Mouse (Mus musculus) lung, postnatal 14 days (tissue): Measurements from ENCODE around the gene Tnfaip8l1.

ENCODE experiments used
- DNase-seq: peaks from one replicate; pipeline ENCODE4 v3.0.0; 2021

Gene Tnfaip8l1

DNA sequence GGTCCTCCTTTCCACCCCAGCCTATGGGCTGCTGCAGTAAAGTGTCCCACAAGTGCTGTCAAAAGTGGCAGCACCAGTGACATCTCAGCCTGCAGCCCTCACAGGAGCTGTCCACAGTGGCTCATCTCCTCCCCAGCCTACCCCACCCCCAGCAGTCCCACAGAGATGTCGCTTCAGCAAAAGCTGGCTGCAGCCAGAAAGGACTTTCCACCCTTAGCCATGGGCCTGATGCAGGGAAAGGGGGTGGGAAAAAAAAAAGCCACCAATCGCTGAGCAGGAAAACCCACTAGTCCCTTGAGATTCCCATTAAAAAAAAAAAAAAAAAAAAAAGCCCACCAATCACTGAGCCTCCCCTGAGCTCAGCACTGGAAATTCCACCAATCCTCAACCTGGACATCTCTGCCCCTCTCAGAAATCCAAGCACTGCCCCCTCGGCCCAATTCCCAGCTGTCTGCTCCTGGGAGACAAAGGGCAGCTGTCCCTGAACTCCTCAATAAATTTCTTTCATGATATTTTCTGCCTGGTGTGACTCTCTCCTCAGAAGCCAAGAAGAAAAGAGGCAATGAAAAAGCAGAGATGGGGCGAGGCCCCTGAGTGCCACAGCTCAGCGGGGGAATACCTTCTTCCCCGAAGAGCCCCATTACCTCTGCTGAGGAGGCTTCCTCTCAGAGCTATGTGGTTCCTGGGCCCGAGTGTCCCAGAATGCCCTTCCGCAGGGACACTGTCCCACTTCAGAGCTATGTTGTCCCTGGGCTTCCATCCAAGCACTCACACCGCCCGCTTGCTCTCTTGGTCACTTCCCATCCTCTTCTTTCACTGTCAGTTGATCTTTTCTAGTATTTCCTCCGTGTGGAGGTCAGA is 23.2 kb downstream of the Tnfaip8l1 start:
- peak; percentile 64 for DNase-seq

- no peak for DNase-seq
These were observed 29.0 kb downstream of the Tnfaip8l1 start for GRCm38 (mm10) chr17:56191266-56191665.

GRCm38 (mm10) chr17:56194357-56194756 is 32.1 kb downstream of the Tnfaip8l1 start:
- no peak for DNase-seq

GRCm38 (mm10) chr17:56194765-56195164 is 32.5 kb downstream of the Tnfaip8l1 start:
- DNase-seq = no peak

- DNase-seq = no peak
These were observed 34.6 kb downstream of the Tnfaip8l1 start for GRCm38 (mm10) chr17:56196860-56197259.

DNA sequence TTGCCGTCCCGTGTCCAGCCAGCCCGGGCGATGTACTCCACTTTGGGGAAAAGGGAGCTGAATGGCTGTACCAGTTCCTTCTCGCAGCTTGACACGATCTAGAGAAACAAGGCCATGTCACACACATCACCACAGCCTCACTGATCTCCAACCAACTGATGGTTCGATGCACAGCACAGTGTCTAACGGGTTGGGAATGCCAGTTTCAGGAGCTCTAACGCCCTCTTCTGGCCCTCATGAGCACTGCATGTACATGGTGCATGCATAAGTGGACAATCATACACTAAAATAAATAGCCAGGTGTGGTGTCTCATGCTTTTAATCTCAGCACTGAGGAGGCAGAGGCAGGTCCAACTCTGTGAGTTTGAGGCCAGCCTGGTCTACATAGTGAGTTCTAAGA is 38.3 kb downstream of the Tnfaip8l1 start:
- DNase-seq = no peak

GRCm38 (mm10) chr17:56201642-56202041 is 39.4 kb downstream of the Tnfaip8l1 start:
- DNase-seq = no peak

GRCm38 (mm10) chr17:56202476-56202875 is 40.2 kb downstream of the Tnfaip8l1 start:
- no peak for DNase-seq

GRCm38 (mm10) chr17:56203729-56204128 is 41.5 kb downstream of the Tnfaip8l1 start:
- no peak for DNase-seq

- DNase-seq = peak; percentile 72
These were observed 44.1 kb downstream of the Tnfaip8l1 start for GRCm38 (mm10) chr17:56206276-56206884.

- DNase-seq = no peak
These were observed 44.9 kb downstream of the Tnfaip8l1 start for GRCm38 (mm10) chr17:56206986-56207674.

- no peak for DNase-seq
These were observed 45.8 kb downstream of the Tnfaip8l1 start for GRCm38 (mm10) chr17:56207963-56208530.

- peak; percentile 67 for DNase-seq
These were observed 46.5 kb downstream of the Tnfaip8l1 start for GRCm38 (mm10) chr17:56208821-56209220.

DNA sequence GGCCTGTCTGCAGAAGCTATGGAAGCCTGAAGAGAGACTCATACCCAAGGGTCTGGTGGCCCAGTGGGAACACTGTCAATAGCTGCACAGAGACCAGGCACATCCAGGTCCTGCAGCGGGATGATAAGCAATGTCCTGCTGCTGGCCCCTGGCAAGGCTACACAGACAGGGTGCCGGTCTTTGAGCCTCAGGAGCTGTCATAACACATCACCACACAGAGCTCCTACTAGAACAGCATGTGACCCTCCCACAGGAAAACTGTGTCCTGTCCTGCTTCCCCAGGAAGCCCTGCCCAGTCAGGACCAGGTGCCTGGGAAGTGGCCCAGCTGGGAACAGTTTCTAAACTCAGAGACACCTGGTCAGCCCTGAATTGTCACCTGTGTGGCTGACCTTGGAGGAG is 48.8 kb downstream of the Tnfaip8l1 start:
- DNase-seq = no peak

- no peak for DNase-seq
These were observed 50.4 kb downstream of the Tnfaip8l1 start for GRCm38 (mm10) chr17:56212676-56213075.

DNA sequence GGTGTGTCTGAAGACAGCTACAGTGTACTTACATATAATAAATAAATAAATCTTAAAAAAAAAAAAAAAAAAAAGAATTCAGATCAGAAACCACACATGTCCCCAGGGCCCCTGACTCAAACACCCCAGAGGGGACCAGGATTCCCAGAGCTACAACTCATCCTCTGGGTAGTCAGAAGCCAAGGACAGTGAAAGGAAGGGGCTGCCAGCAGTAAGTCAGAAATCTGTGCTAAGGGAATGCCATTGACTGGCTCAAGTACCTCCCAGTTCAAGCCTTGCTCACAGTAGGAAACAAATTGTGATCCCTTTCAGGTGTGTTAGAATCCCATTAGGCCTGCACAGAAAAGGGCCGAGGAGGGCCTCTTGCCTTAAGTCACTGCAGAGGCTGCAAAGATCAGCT is 52.0 kb downstream of the Tnfaip8l1 start:
- DNase-seq = no peak

DNA sequence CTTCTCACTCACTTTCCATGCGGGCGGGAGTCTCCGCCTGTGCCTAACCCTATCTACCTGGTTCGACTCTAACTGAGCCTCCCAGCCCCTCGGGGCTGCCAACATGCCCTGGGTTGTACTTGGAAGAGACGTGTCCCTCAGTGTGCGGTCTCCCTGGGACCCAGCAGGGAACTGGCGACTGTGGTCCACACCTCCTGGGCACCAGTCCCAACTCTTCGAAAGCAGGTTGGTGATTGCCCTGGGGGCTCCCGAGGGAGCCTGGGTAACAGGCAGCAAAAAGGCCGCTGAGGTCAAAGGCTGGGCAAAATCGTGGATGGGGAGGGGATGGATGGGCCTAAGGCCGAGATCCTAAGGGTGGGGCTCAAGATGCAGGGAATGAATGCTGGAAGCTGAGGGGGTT is 55.4 kb downstream of the Tnfaip8l1 start:
- DNase-seq = no peak

- peak; percentile 88 for DNase-seq
These were observed 56.3 kb downstream of the Tnfaip8l1 start, which contains the start of gene Dpp9 for GRCm38 (mm10) chr17:56218377-56219191. TSS of gene Dpp9 (minus strand) at chr17:56218905.

DNA sequence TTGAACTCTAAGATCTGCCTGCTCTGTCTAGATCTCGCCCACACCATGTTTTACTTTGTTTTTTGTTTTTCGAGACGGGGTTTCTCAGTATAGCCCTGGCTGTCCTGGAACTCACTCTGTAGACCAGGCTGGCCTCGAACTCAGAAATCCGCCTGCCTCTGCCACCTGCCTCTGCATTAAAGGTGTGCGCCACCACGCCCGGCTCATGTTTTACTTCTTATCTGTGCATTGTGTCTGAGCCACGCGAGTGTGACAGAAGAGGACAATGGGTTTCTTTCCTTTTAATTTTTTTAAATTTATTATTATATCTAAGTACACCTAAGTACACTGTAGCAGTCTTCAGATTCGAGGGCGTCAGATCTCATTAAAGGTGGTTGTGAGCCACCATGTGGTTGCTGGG is 57.0 kb downstream of the Tnfaip8l1 start:
- DNase-seq = no peak

- DNase-seq = peak; percentile 59
These were observed 57.5 kb downstream of the Tnfaip8l1 start for GRCm38 (mm10) chr17:56219805-56220204.
